Mouse (Mus musculus): ENCODE results near the gene Uncx.

The Uncx gene

DNA sequence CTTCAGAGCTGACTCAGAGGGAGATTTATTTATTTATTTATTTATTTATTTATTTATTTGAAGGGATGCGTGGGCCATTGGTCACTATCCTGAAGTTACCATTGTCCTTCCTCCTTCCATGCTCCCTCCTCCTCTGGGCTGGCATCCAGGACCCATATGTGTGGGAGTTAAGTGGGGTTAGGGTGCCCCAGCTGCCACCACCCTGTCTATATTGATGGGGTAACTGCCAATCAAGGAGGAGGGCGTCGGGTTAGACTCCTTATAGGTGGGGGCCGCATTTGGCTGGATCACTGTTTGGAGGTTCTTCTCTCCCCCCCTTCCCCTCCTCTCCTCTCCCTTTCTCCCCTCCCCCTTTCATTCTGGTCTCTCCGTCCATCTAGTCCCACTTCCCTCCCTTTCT lies 738 bp upstream of the Uncx start:
- in situ Hi-C loops (cut with MseI, MboI), result no loop called here

DNA sequence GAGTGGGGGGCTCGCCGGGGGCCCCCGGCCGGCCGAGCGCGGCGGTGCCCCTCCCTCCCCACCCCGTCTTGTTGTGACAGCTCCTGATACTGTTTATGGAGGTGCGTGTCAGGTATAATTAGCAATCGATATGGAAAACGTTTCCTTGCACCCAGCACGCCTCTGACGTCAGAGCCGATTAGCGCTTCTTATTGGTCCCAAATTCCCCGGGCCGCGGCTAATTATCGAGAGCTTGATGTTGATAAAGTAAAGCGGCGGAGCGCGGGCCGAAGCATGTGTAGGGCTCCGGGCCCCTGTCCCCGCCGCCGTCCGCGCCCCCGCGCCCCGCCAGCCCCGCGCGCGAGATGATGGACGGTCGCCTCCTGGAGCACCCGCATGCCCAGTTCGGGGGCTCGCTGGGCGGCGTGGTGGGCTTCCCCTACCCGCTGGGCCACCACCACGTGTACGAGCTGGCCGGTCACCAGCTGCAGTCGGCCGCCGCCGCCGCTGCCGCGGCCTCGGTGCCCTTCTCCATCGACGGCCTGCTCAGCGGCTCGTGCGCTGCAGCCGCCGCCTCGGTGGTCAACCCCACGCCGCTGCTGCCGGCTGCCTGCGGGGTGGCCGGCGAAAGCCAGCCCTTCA lies 466 bp downstream of the Uncx start:
- in situ Hi-C loops (cut with MseI, MboI), result no loop called here

DNA sequence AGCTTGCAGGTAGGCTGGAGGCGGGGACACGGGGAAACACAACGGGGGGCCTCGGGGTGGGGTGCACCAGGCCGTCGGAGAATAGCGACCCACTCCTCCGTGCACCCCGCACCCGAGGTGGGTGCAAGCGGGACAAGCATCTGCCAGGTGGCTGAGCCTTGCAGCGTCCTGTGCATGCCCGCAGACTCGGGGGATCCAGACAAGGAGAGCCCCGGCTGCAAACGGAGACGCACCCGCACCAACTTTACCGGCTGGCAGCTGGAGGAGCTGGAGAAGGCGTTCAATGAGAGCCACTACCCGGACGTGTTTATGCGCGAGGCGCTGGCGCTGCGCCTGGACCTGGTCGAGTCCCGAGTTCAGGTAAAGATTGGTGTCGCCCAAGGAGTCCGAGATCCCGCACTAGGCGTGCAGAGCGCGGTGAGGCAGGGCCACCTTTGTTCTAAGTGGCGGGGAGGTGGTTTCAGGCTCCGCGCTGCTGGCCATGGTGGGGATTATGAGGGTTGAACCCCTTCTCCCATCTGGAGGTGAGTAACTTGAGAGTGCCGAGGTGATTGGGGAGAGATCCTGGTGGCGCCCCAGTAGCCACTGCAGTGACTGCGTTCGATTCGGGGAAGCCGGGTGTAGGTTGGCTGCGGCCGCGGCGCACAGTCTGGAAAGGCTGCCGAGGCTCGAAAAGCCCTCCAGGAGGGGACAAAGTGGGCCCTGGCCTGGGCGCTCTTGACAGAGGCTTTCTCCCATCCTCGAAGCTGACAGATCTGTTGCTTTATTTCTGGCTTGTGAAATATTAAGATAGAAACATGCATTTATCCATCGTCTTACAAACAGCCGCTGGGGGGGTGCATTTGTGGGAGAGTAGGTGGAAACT lies 1.2 kb downstream of the Uncx start:
- in situ Hi-C loops (cut with MseI, MboI), result no loop called here

DNA sequence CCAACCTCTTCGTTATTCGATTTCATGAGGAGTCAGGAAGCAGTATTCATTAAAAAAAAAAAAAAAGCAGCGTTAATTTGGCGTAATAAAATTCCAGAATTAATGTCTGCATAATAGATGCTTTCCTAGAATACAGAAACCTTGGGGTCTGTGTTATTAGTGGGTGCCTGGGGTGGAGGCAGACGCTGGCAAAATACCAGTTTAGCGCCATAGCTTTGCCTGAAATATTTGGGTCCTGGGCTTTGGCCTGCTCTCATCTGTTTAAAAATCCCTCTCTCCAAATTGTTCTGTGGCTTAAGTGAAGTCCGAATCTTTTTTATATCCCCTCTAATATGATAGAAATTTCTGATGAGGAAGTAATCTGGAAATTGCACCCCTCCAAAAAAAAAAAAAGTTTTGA lies 1.9 kb downstream of the Uncx start:
- in situ Hi-C loops (cut with MseI, MboI), result no loop called here

DNA sequence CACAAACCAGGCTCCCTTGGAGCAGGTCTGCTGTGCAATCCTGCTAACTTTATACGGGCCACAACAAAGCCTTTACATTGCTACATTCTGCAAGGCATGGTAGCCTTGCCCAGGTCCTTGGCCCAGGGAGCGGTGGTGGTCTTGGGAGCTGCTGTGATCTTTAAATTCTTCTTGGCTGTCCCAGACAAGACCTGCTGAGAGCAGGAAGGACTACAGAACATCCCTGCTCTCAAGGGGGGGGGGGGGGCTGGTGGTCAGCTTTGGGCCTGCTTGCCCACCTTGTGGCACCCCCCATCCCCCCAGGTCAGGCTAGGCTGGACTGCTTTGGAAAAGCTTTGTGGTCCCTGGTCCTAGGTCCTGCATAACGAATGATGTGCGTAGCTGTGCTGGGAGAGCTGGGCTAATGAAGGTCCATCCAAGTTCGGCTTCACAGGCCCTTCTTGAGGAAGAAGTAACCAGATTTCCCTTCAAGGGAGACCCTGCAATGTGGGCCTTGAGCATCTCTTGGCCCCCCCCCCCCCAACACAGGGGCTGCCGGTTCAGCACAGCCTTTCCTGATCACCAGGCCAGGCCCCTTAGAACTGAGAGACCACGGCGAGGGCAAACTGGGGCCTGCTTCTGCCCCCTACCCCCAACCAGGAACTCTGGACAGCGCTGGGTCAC lies 2.5 kb downstream of the Uncx start:
- in situ Hi-C loops (cut with MseI, MboI), result no loop called here

DNA sequence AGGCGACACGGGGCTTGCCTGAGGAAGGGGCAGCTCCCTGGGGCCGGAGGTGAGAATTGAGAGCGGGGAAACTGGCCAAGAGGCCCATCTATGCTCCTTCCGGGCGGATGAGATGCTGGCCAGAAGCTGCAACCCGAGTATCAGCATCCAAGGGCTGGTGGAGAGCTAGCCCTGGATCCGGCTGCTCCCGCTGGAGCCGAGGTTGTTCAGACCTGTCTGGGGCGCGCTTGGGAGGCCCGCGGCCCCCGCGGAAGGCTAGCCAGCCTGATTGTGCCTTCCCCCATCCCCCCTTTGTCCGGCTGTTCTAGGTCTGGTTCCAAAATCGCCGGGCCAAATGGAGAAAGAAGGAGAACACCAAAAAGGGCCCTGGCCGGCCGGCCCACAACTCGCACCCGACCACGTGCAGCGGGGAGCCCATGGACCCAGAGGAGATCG lies 3.1 kb downstream of the Uncx start:
- in situ Hi-C loops (cut with MseI, MboI), result no loop called here

DNA sequence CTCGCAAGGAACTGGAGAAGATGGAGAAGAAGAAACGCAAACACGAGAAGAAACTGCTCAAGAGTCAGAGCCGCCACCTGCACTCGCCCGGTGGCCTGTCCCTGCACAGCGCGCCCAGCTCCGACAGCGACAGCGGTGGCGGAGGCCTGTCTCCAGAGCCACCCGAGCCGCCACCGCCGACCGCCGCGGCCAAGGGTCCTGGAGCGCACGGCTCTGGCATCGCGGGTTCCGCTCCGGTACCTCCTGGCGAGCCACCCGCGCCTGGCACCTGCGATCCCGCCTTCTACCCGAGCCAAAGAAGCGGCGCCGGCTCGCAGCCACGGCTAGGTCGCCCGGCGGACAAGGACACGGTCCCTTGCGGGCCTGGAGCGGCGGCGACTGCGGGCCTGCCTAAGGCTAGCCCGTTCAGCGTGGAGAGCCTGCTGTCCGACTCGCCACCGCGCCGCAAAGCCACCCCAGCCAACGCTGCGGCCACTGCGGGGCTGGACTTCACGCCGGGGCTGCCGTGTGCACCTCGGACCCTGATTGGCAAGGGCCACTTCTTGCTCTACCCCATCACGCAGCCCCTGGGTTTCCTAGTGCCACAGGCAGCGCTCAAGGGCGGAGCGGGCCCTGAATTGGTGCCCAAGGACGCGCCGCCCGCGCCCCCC lies 3.6 kb downstream of the Uncx start:
- in situ Hi-C loops (cut with MseI, MboI), result no loop called here

DNA sequence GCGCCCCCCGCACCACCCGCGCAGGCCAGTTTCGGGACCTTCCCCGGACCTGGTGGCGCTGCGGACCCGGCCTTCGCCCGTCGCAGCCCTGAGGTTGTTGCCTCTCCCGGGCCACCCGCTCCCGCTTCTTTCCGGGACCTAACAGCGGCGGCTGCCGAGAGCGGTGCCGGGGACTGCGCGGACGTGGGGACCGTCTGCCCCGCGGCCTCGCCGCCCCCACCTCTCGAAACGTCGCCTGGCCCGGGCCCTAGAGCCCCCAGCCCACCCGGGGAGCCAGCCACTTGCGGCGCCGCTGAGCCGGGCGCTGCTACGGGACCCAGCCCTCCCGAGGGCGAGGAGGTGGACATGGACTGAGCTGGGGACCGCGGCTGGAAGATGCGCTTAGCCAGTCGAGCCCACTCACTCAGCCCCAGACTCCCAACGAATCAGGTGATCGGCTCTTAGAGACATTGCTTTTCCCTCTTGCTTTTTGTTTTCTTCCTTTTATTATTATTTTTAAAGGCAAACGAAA lies 4.2 kb downstream of the Uncx start:
- in situ Hi-C loops (cut with MseI, MboI), result no loop called here

DNA sequence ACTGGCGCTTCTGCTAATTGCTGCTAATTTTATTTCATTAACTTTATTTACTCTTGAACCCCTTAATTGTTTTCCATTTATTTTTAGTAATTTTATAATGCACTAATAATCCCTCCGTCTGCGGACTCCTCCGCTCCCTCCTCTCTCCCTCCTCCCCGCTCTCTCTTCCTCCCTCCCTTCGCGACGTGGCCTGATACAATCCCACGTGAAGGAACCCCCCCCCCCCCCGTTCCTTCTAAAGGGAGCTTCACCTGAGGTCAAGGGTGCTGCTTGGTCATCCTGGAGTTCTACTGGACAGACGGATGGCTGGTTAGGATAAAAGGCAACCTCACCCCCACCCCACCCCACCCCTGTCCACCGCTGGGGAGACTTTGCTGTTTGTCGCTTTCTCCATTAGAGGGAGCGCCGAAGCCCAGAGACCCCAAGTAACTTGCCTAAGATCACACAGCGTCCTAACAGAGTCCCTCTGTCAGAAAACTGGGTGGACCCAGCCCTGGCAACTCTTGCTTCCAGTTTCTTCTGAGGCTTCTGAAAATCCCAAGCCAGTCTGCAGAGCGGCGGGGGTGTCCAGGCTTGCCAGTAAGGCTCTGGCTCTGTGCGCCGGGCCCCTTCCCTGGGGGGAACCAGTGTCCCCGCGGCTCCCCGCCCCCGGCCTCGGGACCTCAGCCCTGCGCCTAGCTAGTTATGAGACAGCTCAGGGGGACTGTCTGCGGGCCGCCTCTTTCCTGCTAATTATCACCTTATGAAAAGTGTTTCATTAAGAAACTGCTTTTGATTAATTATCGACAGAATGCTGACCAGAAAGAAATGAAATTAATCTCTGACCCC lies 10.4 kb downstream of the Uncx start:
- in situ Hi-C loops (cut with MseI, MboI), result no loop called here

DNA sequence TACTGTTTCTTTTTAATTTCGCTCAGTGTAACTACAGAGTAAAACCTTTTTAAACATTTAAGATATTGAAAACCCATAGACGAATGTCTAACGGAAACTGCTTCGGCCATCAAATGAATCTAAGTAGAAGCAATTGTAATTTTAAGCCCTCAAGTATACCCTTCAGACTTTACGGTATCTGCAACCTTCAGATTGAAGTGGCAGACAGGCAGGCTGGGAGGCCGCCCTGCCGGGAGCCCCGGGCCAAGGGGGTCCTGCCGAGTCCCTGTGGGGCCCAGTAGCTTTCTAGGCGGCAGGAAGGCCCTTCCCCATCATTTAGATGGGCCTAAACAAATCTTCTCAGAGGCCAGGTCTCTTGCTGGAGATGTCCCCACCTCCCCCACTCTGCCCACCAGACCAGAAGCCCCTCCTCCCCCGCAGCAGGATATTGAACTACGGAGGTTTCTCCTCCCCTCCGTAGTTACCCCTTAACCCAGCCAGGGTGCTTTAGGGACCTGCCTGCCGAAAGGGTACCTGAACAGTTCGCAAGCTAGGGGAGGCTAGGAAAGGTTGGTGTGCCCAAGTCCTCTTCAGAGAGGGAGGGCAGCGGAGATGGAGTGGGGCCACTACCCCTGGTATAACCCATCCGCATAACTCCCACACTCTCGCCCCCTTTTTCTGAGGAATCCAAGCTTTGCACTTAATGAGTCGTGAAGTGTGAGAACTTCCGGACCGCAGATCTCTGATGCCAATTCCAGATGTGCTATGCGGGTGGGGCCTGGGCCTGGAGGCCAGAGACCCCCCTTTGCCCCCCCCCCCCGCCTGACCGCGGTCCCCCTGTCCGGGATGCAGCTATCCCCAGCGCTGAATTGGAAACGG lies 11.4 kb downstream of the Uncx start:
- in situ Hi-C loops (cut with MseI, MboI), result no loop called here

DNA sequence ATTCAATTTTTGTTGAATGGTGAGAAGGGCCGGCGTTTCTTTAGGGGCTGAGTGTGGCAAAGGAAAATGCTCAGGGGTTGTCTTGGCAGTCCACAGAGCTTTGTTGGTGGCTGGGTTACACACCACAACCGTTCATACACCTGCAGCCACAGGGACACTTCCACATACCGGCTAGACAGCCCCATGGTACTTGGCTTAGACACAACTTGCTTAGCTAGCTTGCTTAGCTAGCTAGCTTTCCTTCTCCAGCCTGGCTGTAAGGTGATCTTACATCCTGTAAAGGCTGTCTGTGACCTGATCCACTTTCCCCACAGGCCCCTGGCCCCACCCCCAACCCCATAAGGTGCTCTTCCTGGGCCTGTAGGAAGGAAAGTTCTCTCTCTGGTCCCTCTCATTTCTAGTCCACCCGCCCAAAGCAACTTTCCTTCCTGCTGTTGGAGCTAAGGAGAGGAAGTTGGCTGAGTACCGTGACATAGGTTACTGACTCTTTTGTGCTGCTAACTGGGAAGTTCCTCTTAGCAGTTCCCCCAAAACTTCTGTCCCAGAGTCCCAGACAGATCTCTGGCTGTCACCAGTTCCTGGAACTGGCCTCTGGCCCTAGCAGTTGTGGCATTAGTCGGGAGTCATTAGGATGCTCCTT lies 12.3 kb downstream of the Uncx start:
- in situ Hi-C loops (cut with MseI, MboI), result no loop called here

DNA sequence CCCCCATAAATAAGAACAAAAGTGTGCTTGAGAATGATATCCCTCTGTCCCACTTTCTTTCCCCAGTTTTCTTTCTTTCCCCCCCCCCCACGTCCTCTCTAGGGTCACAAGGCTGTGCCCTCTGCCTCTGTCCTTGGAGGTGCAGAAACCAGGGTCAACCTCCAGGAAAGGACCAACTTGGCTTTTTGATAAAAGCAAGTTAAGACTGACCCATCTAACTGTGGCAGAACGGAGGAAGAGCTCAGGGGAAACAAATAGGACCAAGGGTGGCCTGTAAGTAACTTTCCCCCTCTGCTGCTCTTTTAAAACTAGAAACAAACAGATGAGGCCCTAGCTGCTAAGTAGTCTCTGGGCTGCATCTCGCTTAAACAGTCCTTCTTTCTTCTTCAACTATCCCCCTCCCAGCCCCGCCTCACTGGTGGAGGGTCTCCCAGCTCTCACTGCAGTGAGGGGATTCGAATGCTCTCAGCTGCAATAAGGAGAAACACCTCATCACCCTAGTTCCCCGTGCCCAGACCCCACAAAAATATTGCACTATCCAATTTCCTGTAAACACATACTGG lies 12.9 kb downstream of the Uncx start:
- in situ Hi-C loops (cut with MseI, MboI), result no loop called here

DNA sequence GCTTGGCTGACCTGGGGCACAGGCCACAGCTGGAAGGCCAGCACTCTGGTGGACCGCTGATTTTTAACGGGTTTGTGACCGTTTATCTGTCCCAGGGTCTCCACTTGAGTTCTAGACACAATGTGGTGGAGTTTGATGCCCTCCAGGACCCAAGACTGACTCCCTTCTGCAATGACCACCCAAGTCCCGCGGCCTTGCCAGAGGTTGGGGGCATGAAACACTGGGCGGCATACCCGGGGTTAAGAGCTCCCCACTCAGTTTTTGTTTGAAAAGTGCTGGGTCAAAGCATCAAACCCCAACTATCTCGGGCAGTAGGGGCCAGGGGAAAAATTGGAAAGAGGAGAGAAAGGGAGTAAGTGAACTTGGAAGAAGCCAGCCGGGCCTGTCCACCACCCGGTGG lies 13.8 kb downstream of the Uncx start:
- in situ Hi-C loops (cut with MseI, MboI), result no loop called here

DNA sequence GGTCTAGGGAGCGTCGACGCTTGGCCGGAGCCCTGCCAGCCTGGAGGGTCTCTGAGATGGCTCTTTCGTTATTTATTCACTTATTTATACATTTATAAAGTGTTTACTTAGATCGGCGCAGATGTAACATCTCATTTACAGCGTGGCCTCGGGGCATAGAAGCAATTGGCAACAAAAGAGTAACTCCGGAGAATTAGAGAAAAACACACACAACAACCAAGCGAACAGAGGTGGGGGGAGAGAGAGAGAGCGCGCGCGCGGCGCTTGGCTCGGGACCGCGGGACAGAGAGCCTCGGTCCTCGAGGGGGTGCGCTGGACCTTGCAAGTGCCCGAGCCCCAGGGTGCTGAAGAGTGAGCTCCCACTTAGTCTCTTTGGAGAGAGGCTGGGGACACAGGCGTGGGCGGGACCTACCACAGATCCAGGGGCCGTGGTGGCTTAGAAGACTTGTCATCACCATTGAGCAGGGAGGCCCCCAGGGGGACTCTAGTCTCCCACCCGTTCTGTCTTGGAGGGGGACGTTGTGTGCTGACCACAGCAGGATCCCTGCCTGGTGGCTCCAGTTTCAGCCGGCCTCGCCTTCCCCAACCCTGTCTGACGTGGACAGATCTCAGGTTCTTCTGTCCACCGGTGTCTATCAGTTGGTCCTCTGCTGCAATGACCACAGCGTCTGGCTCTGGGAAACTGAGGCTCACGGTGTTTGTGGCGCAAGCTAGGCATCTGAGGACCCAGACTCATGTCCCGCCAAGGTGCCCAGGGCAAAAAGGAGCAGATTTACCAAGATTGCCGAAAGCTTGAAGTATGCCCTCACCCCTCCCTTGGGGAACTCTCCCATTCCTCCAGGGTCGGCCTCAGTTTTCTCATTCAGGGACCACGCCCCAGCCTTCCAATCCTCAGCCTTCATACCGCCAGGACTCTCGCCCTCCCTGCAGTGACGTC lies 14.5 kb downstream of the Uncx start:
- in situ Hi-C loops (cut with MseI, MboI), result no loop called here

DNA sequence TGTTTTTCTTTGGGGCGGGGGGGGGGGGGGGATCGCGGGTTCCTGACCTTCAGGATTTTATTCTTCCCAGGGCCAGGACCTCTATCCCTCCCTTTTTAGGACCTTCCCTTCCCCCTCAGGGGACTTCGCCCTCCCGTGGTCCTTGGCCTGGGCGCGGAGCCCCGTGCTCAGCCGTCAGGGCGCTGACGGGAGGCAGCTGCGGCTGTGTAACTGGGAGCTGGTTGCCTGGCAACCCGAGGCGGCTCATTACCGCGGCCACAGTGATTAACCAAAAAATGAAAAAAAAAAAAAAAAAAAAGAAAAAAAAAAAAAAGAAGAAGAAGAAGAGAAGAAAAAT lies 15.1 kb downstream of the Uncx start:
- in situ Hi-C loops (cut with MseI, MboI), result no loop called here

DNA sequence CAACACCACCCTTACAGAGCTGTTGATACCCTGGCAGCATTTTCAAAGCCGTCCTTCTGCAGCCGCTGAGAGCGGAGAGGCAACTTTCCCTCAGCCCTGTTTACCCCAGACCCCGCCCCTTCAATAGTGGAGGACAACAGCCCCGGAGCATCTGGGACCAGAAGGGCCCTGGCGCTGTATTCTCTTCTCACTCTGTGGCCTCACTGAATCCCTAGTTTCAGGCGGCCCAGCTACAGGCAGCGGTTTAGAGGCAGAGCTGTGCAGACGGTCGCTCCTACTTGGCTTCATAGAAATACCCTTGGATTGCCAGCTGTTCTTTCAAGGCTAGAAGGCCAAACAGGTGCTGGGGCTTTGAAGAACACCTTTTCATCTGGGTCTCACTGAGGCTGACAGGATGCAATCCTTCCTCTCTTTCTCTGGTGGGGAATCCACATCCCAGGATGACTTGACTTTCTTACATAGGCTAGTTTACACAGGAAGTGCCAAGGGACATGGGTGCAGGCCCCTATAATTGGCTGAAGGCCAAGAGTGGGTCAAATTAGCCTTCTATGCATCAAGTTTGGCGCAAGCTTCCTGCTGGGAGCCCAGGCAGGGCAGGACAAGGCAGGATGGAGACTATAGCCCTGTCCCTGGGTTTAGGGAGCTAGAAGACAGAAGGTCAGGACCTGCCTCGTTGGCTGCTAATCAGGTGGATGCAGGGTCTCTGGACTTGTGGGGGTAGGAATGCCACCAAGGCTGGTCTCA lies 15.8 kb downstream of the Uncx start:
- in situ Hi-C loops (cut with MseI, MboI), result no loop called here

DNA sequence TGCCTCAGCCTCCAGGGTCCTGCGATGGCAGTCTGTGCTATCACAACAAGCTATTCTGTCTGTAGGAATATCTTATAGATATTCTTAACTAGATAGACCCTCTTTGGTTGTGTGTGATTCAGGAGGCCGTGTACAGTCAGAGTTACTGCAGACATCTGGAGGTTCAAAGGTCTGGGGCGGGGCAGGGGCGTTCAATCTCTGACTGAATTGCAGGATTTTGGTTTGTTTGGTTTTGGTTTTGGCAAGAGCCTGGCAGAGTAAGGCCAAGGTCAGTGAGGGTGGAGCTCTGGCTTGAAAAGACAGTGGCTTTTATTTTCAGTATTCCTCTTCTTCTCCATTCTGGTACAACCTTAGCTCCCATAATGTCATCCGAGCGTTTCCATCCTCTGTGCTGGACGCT lies 16.5 kb downstream of the Uncx start:
- in situ Hi-C loops (cut with MseI, MboI), result no loop called here

All from mouse trophoblast stem cell (cell line).